Mouse (Mus musculus) lung, adult 2 months (tissue): ENCODE data around the gene Bub1b.

Source experiments
- CTCF ChIP-seq: fragments of 200-500 bp; IDR thresholded peaks from 2 replicates; pipeline ENCODE4 v1.5.1; 2011; ENCODE audit warnings: mild to moderate bottlenecking, low read length, control low read depth; ENCODE audit not compliant: insufficient read depth
- POLR2A ChIP-seq: fragments of 200-500 bp; IDR thresholded peaks from 2 replicates; pipeline ENCODE4 v1.6.1; 2011; ENCODE audit warnings: low read depth, mild to moderate bottlenecking, control low read depth, low read length, borderline replicate concordance; ENCODE audit errors: extremely low read depth

DNA sequence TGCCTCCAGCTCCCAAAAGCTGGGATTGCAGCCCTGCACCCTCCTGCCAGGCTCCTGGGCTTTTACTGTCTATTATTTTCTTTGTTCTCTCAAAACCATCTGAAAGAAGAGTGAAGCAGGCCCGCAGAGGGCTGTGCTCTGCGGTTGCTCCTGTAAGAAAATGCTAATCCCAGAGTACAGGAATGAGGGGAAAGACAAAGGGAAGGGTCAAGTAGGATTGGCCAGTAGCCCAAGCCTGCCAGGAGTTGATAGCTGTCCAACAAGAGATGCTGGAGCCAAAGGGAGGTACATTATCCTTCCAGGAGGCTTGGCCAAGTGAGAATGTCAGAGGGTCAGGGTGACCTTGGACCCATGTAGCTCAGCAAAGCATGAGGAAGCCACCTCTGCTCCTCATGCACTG is 46.4 kb upstream of the Bub1b start:
- TF ChIP-seq CTCF, result no peak
- TF ChIP-seq POLR2A, result no peak
